Mouse (Mus musculus): ENCODE measurements around the gene Zbtb17.

- TF ChIP-seq POLR2A (IDR thresholded peaks at IDR 0.05; ENCODE audit: insufficient read length, low read depth) (no peak), TCF12 (IDR thresholded peaks at IDR 0.05; ENCODE audit: insufficient read depth, poor library complexity, severe bottlenecking) (no peak), USF1 (IDR thresholded peaks at IDR 0.05; ENCODE audit: low read depth) (no peak), SRF (IDR thresholded peaks at IDR 0.05; ENCODE audit: control insufficient read depth, insufficient read length, low read depth) (no peak)
These were observed 35.9 kb upstream of the Zbtb17 start for GRCm38 (mm10) chr4:141408577-141408976.
